Comparison of ENCODE assay signal across 8 mouse cellular contexts in the genomic region with DNA sequence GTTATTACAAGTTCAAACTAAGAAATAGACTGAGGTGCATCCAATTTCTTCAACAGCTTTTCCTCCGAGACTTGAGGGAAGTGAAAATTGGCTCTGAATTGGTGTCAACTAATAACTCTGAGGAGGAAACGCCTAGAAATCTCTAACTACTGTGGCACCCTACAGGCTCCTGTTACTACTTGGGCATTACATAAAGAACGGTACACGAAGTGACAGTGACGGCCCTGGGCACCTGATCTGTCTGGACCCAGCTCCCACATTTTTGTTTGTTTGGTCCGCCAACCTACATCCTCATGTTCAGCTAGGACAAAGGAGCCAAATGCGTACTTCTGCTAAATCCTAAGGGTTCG. TPM values are rescaled to one million over a fixed set of nuclear protein-coding genes. Genes with fewer than 3 reads are reported as not detected.
DNase-seq lines count a peak whose midpoint lies in the region; ATAC-seq lines count a peak whose summit lies in the region.

No protein-coding gene starts in this region.

- peak overlapping the region; percentile 81 for H3K9ac ChIP-seq in lung, embryonic 15.5 days
- peak overlapping the region; percentile 94 for H3K9ac ChIP-seq in embryonic facial prominence, embryonic 13.5 days
- peak overlapping the region; percentile 83 for H3K9ac ChIP-seq in intestine, embryonic 15.5 days

- no peaks in the 10 kb centered on the region for H3K27me3 ChIP-seq in lung, embryonic 15.5 days
- H3K27me3 ChIP-seq in embryonic facial prominence, embryonic 13.5 days = no peaks in the 10 kb centered on the region
- no peaks in the 10 kb centered on the region for H3K27me3 ChIP-seq in intestine, embryonic 15.5 days (replicated peaks)

- peaks cover 19% of the 10 kb centered on the region for H3K4me1 ChIP-seq in lung, embryonic 15.5 days
- H3K4me1 ChIP-seq in embryonic facial prominence, embryonic 13.5 days = peaks cover 28% of the 10 kb centered on the region
- peaks cover 13% of the 10 kb centered on the region for H3K4me1 ChIP-seq in intestine, embryonic 15.5 days (replicated peaks)

- WGBS in lung, embryonic 15.5 days = 3% methylated on average over 8 of the region's 8 CpGs
- 4% methylated on average over 8 of the region's 8 CpGs for WGBS in embryonic facial prominence, embryonic 13.5 days
- WGBS in intestine, embryonic 15.5 days = 2% methylated on average over 8 of the region's 8 CpGs

- no peak for DNase-seq in lung, adult 18-20 months
- DNase-seq in naive thymus-derived CD4-positive, alpha-beta T cell, adult 2 months (ENCODE audit: low read depth) = peak; percentile 43
- no peak for DNase-seq in adrenal gland, postnatal 14 days
- no peak for DNase-seq in cerebellum, postnatal 4 days (ENCODE audit: low spot score in 2 of 2)
- no peak for DNase-seq in cerebellum, adult 11 months

- peak overlapping the region; percentile 99 for H3K27ac ChIP-seq in lung, embryonic 15.5 days
- H3K27ac ChIP-seq in embryonic facial prominence, embryonic 13.5 days = peak overlapping the region; percentile 99
- H3K27ac ChIP-seq in intestine, embryonic 15.5 days = peak overlapping the region; percentile 99

- ATAC-seq in lung, embryonic 15.5 days (ENCODE audit: borderline replicate concordance, extremely low read depth, low FRiP score, low TSS enrichment) = peak; percentile 3; the same call in 1 of the 2 replicates
- ATAC-seq in embryonic facial prominence, embryonic 13.5 days (ENCODE audit: insufficient number of reproducible peaks, insufficient read depth, low FRiP score, low TSS enrichment, low read depth) = no peak
- ATAC-seq in intestine, embryonic 15.5 days = no peak; the same call in 1 of the 2 replicates

- H3K9me3 ChIP-seq in lung, embryonic 15.5 days = no peaks in the 10 kb centered on the region
- no peaks in the 10 kb centered on the region for H3K9me3 ChIP-seq in embryonic facial prominence, embryonic 13.5 days
- H3K9me3 ChIP-seq in intestine, embryonic 15.5 days = no peaks in the 10 kb centered on the region

- H3K4me2 ChIP-seq in lung, embryonic 15.5 days = peak overlapping the region; percentile 93
- peak overlapping the region; percentile 68 for H3K4me2 ChIP-seq in embryonic facial prominence, embryonic 13.5 days
- peak overlapping the region; percentile 82 for H3K4me2 ChIP-seq in intestine, embryonic 15.5 days (replicated peaks)

- peak overlapping the region; percentile 81 for H3K4me3 ChIP-seq in lung, embryonic 15.5 days
- peak overlapping the region; percentile 80 for H3K4me3 ChIP-seq in embryonic facial prominence, embryonic 13.5 days
- peak overlapping the region; percentile 86 for H3K4me3 ChIP-seq in intestine, embryonic 15.5 days (replicated peaks)

- peaks cover 3% of the 10 kb centered on the region; the same call in 1 of the 2 replicates for H3K36me3 ChIP-seq in lung, embryonic 15.5 days
- H3K36me3 ChIP-seq in embryonic facial prominence, embryonic 13.5 days = peaks cover 17% of the 10 kb centered on the region
- H3K36me3 ChIP-seq in intestine, embryonic 15.5 days = no peaks in the 10 kb centered on the region

RNA-seq across cellular contexts. Expression of a gene that starts 0.5 kb away (rescaled TPM):
- 18.7 and 20.5 TPM in 2 replicates for polyA plus RNA-seq in lung, embryonic 15.5 days (2015; fragmentation: Nextera tagmentation; extraction: Ambion mirVana)
- 18.7 and 23.0 TPM in 2 replicates for polyA plus RNA-seq in embryonic facial prominence, embryonic 13.5 days (2015; fragmentation: Nextera tagmentation; extraction: Ambion mirVana)
- polyA plus RNA-seq in intestine, embryonic 15.5 days (2015; fragmentation: Nextera tagmentation; extraction: Ambion mirVana) = 17.2 and 18.0 TPM in 2 replicates
- 8.5 and 10.6 TPM in 2 replicates for total RNA-seq in adrenal gland, postnatal 14 days (2021)
